Mouse (Mus musculus): Measurements from ENCODE around the gene Zfpl1.
"Not testable (repeated sequence)": the region's sequence is repeated elsewhere in the genome, so short reads cannot be mapped to it uniquely, and the experiment has no call there.

DNA sequence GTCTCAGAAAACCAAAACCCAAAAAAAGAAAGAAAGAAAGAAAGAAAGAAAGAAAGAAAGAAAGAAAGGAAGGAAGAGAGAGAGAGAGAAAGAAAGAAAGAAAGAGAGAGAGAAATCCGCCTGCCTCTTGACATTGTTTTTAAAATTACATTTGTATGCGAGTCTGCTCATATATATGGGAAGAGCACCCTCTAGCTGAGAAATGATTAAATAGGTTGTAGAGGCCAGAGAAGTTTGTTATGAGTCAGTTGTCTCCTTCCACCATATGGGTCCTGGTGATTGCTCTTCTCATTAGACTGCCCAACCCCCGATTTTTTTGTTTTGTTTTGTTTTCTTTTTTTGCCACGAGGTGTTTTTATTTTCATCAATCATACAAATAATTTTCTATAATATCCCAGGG is 40.7 kb downstream of the Zfpl1 start:
- not testable (repeated sequence) for TF ChIP-seq CTCF (IDR thresholded peaks at IDR 0.05; ENCODE audit: extremely low read depth, insufficient read depth, insufficient read length, insufficient replicate concordance); POLR2A (IDR thresholded peaks at IDR 0.05; ENCODE audit: low read depth, low read length)
